Mouse (Mus musculus): Measurements from ENCODE around the gene Lrrc9.

Lrrc9 gene

GRCm38 (mm10) chr12:72476773-72477450, 35.2 kb downstream of the Lrrc9 start:
- DNase-seq (ENCODE audit: low spot score): peak; percentile 37

- DNase-seq (ENCODE audit: low spot score): peak; percentile 59
Observed at GRCm38 (mm10) chr12:72482226-72482625, 40.6 kb downstream of the Lrrc9 start.

- no peak for DNase-seq (ENCODE audit: low spot score)
Observed at GRCm38 (mm10) chr12:72484872-72485271, 43.2 kb downstream of the Lrrc9 start.

GRCm38 (mm10) chr12:72487498-72487897, 45.8 kb downstream of the Lrrc9 start:
- no peak for DNase-seq (ENCODE audit: low spot score)

GRCm38 (mm10) chr12:72489995-72490394, 48.3 kb downstream of the Lrrc9 start:
- peak; percentile 71 for DNase-seq (ENCODE audit: low spot score)

- DNase-seq (ENCODE audit: low spot score): peak; percentile 8
Observed at GRCm38 (mm10) chr12:72491063-72491719, 49.5 kb downstream of the Lrrc9 start.

- DNase-seq (ENCODE audit: low spot score): no peak
Observed at GRCm38 (mm10) chr12:72496866-72497600, 55.4 kb downstream of the Lrrc9 start.

- DNase-seq (ENCODE audit: low spot score): no peak
Observed at GRCm38 (mm10) chr12:72509606-72510005, 67.9 kb downstream of the Lrrc9 start.

- DNase-seq (ENCODE audit: low spot score): peak; percentile 74
Observed at GRCm38 (mm10) chr12:72515446-72515845, 73.8 kb downstream of the Lrrc9 start.

- no peak for DNase-seq (ENCODE audit: low spot score)
Observed at GRCm38 (mm10) chr12:72518114-72518728, 76.6 kb downstream of the Lrrc9 start.

GRCm38 (mm10) chr12:72519352-72519751, 77.7 kb downstream of the Lrrc9 start:
- DNase-seq (ENCODE audit: low spot score): no peak

GRCm38 (mm10) chr12:72519855-72520254, 78.2 kb downstream of the Lrrc9 start:
- no peak for DNase-seq (ENCODE audit: low spot score)

- peak; percentile 86 for DNase-seq (ENCODE audit: low spot score)
Observed at GRCm38 (mm10) chr12:72520645-72521044, 79.0 kb downstream of the Lrrc9 start.

- DNase-seq (ENCODE audit: low spot score): no peak
Observed at GRCm38 (mm10) chr12:72525588-72525987, 83.9 kb downstream of the Lrrc9 start.

- DNase-seq (ENCODE audit: low spot score): no peak
Observed at GRCm38 (mm10) chr12:72532303-72532702, 90.6 kb downstream of the Lrrc9 start.

GRCm38 (mm10) chr12:72533986-72534385, 92.3 kb downstream of the Lrrc9 start:
- DNase-seq (ENCODE audit: low spot score): peak; percentile 19

- DNase-seq (ENCODE audit: low spot score): no peak
Observed at GRCm38 (mm10) chr12:72535599-72535998, 93.9 kb downstream of the Lrrc9 start.

GRCm38 (mm10) chr12:72536021-72536597, 94.4 kb downstream of the Lrrc9 start, which contains the start of gene Pcnx4:
Pcnx4 (plus strand) TSS chr12:72536383.
- peak; percentile 98 for DNase-seq (ENCODE audit: low spot score)

- peak; percentile 46 for DNase-seq (ENCODE audit: low spot score)
Observed at GRCm38 (mm10) chr12:72538571-72538970, 96.9 kb downstream of the Lrrc9 start.

GRCm38 (mm10) chr12:72554347-72554746, 112.7 kb downstream of the Lrrc9 start:
- DNase-seq (ENCODE audit: low spot score): no peak

GRCm38 (mm10) chr12:72564281-72564795, 122.7 kb downstream of the Lrrc9 start:
- DNase-seq (ENCODE audit: low spot score): no peak
